Mouse (Mus musculus) liver, embryonic 14.5 days (tissue): ENCODE measurements at regions not wholly inside any gene's neighbourhood (a gene's known extent, or its start where the extent isn't known, plus 50 kb on each side); places are given as distances from the start of the nearest gene placed in this dataset.

Source experiments
- ATAC-seq: fragments of 200-750 bp; cut with Nextera tagmentation; 2 replicates; pipeline ENCODE4 v1.8.0; 2017; ENCODE audit warnings: moderate number of reproducible peaks, mild to moderate bottlenecking, moderate library complexity; ENCODE audit not compliant: insufficient read depth
- DNase-seq, 3 experiments: peaks; one replicate each; pipeline ENCODE4 v3.0.0-alpha.2; 2012 to 2013; ENCODE audit warnings: low read depth in 3 of 3, low spot score in 3 of 3
- H3K27ac ChIP-seq: fragments of 300-500 bp; sonication (generic); 2 replicates; pipeline ENCODE4 v1.5.1; 2014; ENCODE audit warnings: moderate library complexity, mild to moderate bottlenecking, control low read depth, inconsistent platforms
- H3K27me3 ChIP-seq: fragments of 300-500 bp; sonication (generic); 2 replicates; pipeline ENCODE4 v1.6.1; 2014; ENCODE audit warnings: mild to moderate bottlenecking, low read length, moderate library complexity; ENCODE audit not compliant: control insufficient read depth, insufficient read depth
- H3K36me3 ChIP-seq: fragments of 300-500 bp; sonication (generic); replicated peaks from 2 replicates; pipeline ENCODE4 v1.6.1; 2014; ENCODE audit warnings: low read depth; ENCODE audit not compliant: control insufficient read depth, insufficient read depth
- H3K4me1 ChIP-seq, 2 experiments: fragments of 200-500 bp in 1 of 2; fragments of 300-500 bp in 1 of 2; sonication (generic) in 1 of 2; replicated peaks; 2 replicates each; pipeline ENCODE4 v1.6.1; 2012 to 2014; ENCODE audit warnings: antibody characterized with exemption in 1 of 2, inconsistent platforms in 1 of 2, low read length in 1 of 2; ENCODE audit not compliant: control insufficient read depth in 2 of 2, insufficient read depth in 2 of 2
- H3K4me2 ChIP-seq: fragments of 300-500 bp; sonication (generic); 2 replicates; pipeline ENCODE4 v1.6.1; 2014; ENCODE audit warnings: low read depth, mild to moderate bottlenecking, control low read depth, moderate library complexity
- H3K4me3 ChIP-seq, 2 experiments: fragments of 200-500 bp in 1 of 2; fragments of 300-500 bp in 1 of 2; sonication (generic) in 1 of 2; 2 replicates each; pipeline ENCODE4 v1.5.1; 2012 to 2014; ENCODE audit warnings: low read depth in 2 of 2, low read length in 2 of 2, mild to moderate bottlenecking in 2 of 2, control low read depth in 1 of 2, inconsistent platforms in 1 of 2, moderate library complexity in 1 of 2; ENCODE audit not compliant: insufficient read depth in 1 of 2
- H3K9ac ChIP-seq: fragments of 300-500 bp; sonication (generic); replicated peaks from 2 replicates; pipeline ENCODE4 v1.6.1; 2014; ENCODE audit warnings: mild to moderate bottlenecking, control low read depth, moderate library complexity
- H3K9me3 ChIP-seq: fragments of 300-500 bp; sonication (generic); 2 replicates; pipeline ENCODE4 v1.6.1; 2016; ENCODE audit warnings: low read length, mixed read lengths; ENCODE audit not compliant: control insufficient read depth
- CTCF ChIP-seq: IDR thresholded peaks from 2 replicates; pipeline ENCODE4 v1.5.1; 2016; ENCODE audit warnings: antibody characterized with exemption, low read depth, control low read depth
- EP300 ChIP-seq: IDR thresholded peaks from 2 replicates; pipeline ENCODE4 v1.6.1; 2016; ENCODE audit warnings: antibody characterized with exemption, low read depth
- WGBS: fragments of 180-500 bp; shearing (Covaris S2); extraction: QIAGEN DNeasy Blood & Tissue Kit; methylation state at CpG from one replicate; pipeline ENCODE4 v1.1.7; 2014; ENCODE audit not compliant: insufficient replicate concordance; 5-methylcytosine and 5-hydroxymethylcytosine counted together

DNA sequence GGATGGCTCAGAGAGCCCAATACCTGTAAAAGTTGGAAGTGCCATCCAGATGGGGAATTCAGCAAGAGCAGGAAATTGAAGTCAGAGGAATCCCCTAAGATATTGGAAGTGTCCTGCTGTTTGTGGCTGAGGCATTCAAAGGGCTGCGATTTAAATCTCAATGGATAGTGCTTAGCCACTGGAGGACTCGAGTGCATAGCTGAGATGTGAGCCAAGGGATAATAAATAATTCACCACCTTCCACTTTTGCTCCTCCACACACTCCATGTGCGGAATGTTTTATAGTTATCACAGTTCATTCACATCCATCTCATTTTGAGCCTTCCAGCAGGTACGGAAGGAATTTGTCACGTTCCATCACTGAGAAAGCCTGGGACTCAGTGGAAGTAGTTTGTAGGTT lies 248.9 kb downstream of the Ttc32 start:
- no peaks in the 10 kb centered on the region for H3K27me3 ChIP-seq
- no peak overlapping the region for H3K4me2 ChIP-seq
- no peaks in the 10 kb centered on the region for H3K9me3 ChIP-seq
- H3K36me3 ChIP-seq = no peaks in the 10 kb centered on the region
- H3K27ac ChIP-seq = no peak overlapping the region
- no peak overlapping the region for H3K4me3 ChIP-seq
- DNase-seq = no peak
- ATAC-seq = no peak
- H3K4me1 ChIP-seq = no peaks in the 10 kb centered on the region
- no peak overlapping the region for H3K9ac ChIP-seq
- 27% methylated on average over 5 of the region's 5 CpGs for WGBS
- no peak for TF ChIP-seq EP300
- no peak for TF ChIP-seq CTCF

DNA sequence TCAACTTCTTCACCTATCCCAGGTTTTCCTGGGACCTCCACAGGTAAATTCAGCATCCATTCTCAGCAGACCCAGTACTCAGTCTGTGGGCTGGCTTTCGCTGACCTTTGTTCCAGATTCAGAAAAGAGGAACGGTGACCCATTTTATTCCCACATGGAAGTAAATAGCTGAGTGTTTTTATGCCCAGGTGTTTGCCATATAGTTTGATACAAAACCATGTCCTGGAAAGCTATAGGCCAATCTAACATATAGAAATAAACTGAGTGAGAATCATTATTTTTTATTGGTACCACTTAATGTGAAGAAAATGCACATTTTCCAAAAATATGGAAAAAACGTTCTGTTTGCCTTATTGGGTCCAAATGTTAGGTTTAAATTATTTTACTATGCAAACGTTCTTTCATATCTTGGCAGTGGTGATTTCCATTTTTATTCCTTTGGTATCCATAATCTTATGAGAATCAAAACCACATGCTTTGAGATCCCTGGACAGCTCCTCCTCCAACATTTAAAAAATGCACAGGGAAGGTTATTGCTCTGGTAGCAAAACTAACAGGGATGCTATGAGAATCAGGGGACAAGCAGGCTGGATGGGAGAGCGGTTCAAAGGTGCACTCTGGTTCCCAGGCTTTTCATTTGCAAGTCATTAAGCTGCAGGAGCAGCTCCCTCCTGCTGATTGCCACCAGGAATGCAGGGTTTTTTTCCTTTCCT lies 250.3 kb downstream of the Ttc32 start:
- Histone ChIP-seq H3K27ac (no peak overlapping the region), H3K9me3 (no peaks in the 10 kb centered on the region), H3K36me3 (no peaks in the 10 kb centered on the region), H3K9ac (no peak overlapping the region), H3K4me1 (no peaks in the 10 kb centered on the region), H3K27me3 (no peaks in the 10 kb centered on the region), H3K4me3 (no peak overlapping the region), H3K4me2 (no peak overlapping the region)
- DNase-seq (no peak), ATAC-seq (no peak)
- TF ChIP-seq CTCF (no peak), EP300 (no peak)
- WGBS = 32% methylated on average over 5 of the region's 5 CpGs

DNA sequence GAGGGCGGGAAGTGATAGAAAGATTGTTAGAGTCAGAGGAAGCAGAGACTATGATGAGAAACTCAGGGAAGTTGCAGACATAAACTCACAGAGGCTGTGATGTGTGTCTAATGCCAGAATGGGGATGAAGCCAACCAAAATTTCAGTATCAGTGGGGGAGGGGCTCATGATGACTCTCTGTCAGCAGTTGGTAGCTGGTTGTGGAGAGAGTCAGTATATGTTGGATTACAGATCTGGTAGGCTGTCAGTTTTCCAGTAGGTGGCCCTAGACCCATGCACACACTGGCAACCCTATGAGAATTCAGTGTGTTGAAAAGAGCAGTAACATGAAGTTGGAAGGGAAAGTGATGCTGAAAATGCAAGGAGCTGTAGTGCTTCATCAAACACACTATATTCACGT lies 257.5 kb downstream of the Ttc32 start:
- 47% methylated on average over 2 of the region's 2 CpGs for WGBS
- no peak overlapping the region for H3K4me3 ChIP-seq
- no peaks in the 10 kb centered on the region for H3K36me3 ChIP-seq
- H3K27ac ChIP-seq = no peak overlapping the region
- no peaks in the 10 kb centered on the region for H3K4me1 ChIP-seq
- TF ChIP-seq CTCF (no peak), EP300 (no peak)
- ATAC-seq = no peak
- H3K9me3 ChIP-seq = no peaks in the 10 kb centered on the region
- H3K4me2 ChIP-seq = no peak overlapping the region
- H3K9ac ChIP-seq = no peak overlapping the region
- no peaks in the 10 kb centered on the region for H3K27me3 ChIP-seq
- DNase-seq = no peak

DNA sequence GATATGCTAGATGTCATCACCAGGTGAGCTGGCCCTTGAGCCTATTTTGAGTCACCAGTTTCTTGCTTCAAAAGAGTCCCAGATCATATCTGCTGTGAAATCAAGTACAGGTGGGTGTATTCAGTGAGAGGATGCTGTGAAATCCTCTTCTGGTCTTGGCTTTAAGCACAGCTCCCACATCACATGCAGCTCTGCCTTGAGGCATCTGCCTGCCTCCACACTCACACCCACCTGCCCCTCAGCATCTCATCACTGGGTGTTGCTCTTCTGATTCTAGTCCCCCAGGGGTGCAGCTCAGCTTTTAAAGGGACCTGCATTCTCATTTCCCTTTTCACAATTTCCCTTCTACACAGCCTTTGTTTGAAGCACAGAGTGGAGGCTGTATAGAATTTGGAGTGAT lies 262.9 kb downstream of the Ttc32 start:
- Histone ChIP-seq H3K27me3 (no peaks in the 10 kb centered on the region), H3K27ac (no peak overlapping the region), H3K4me2 (no peak overlapping the region), H3K9ac (no peak overlapping the region), H3K9me3 (no peaks in the 10 kb centered on the region), H3K36me3 (no peaks in the 10 kb centered on the region), H3K4me3 (no peak overlapping the region), H3K4me1 (no peaks in the 10 kb centered on the region)
- ATAC-seq (no peak), DNase-seq (no peak)
- TF ChIP-seq CTCF (no peak), EP300 (no peak)

DNA sequence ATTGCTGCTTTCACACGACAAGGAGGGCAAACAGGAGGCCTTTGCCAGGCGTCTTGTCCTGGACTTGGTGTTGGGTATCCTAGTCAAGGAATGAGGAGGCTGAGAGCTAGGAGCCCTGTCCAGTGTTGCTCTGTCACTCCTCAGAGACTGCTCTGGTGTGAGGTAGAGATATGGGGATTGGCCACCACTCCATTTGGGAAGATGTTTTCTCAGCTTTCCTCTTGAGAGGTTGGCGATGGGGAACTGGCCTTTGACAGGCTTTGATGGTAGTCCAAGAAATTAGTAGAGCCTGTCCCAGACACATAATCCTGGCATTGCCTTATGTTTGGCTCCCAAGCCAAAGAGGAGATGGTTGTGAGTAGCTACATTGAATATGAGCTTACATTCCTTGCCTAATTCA lies 265.4 kb downstream of the Ttc32 start:
- TF ChIP-seq CTCF = no peak
- no peak for TF ChIP-seq EP300
- no peak overlapping the region for H3K4me2 ChIP-seq
- no peaks in the 10 kb centered on the region for H3K36me3 ChIP-seq
- no peak overlapping the region for H3K27ac ChIP-seq
- 57% methylated on average over 3 of the region's 3 CpGs for WGBS
- H3K9me3 ChIP-seq = no peaks in the 10 kb centered on the region
- no peak overlapping the region for H3K9ac ChIP-seq
- H3K27me3 ChIP-seq = no peaks in the 10 kb centered on the region
- H3K4me3 ChIP-seq = no peak overlapping the region
- ATAC-seq (no peak), DNase-seq (no peak)
- no peaks in the 10 kb centered on the region for H3K4me1 ChIP-seq
